In the genomic region with DNA sequence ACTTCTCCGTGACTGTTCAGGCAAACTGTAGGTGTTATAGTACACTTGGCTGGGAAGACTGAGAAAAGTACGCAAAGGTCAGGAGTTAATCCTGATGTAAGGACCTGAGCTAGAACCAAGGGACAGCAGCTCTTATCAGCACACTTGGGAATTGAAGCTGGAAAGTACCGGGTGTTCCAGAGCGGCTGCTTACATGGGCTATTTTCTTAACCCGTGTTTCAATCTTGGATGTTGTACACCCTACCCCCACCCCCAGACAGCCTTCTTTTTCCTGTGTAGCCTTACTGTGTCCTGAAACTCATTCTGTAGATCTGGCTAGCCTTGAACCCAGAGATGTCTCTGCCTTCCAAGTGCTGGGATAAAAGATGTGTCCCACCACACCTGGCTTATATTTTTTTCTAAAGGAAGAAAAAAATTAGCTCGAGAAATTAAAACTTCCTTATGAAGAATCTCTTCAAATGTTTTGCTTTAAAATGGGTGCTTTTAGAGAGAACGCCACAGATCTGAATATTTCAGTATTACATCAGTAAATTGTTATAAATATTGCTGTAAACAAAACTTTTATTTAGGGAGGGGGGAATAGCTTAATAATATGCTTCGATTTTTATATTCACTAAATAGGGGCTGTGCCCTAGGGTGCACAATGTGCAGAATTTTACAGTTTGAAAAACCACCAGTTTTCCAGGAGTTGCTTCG, we compare ENCODE assay signal across 8 mouse cellular contexts. TPM values are rescaled to one million over a fixed set of nuclear protein-coding genes. Genes with fewer than 3 reads are reported as not detected.
A peak's percentile ranks its signal among the peaks of the same experiment; 100 is the strongest.
DNase-seq lines count a peak whose midpoint lies in the region; ATAC-seq and TF ChIP-seq lines count a peak whose summit lies in the region.

No protein-coding gene starts in this region.

- no peak for TF ChIP-seq CTCF in CH12.LX (conservative IDR thresholded peaks at IDR 0.05 in 1 of 2, IDR thresholded peaks at IDR 0.05 in 1 of 2; ENCODE audit: low read depth in 2 of 2, low read length in 2 of 2)
- TF ChIP-seq CTCF in G1E (IDR thresholded peaks at IDR 0.05; ENCODE audit: low read depth, low read length) = no peak

- no peak for TF ChIP-seq RAD21 in CH12.LX (IDR thresholded peaks at IDR 0.05; ENCODE audit: low read depth, low read length)

- peak; percentile 16; the same call in 1 of the 2 replicates for TF ChIP-seq EP300 in CH12.LX (IDR thresholded peaks at IDR 0.05; ENCODE audit: low read length)

- H3K4me3 ChIP-seq in CH12.LX (replicated peaks in 1 of 3; ENCODE audit: low read depth in 2 of 3, low read length in 2 of 3, poor library complexity in 1 of 3) (peak overlapping the region; percentile 60 to 98 (median 69)), G1E (ENCODE audit: low read depth, low read length) (peak overlapping the region; percentile 81)
- peak overlapping the region; percentile 93 for H3K4me3 ChIP-seq in heart, embryonic 12.5 days
- H3K4me3 ChIP-seq in liver, embryonic 12.5 days = peak overlapping the region; percentile 93

- 0 out of 2 replicates have a peak, but pooled peaks have one; percentile 26 for TF ChIP-seq POLR2A in CH12.LX (IDR thresholded peaks at IDR 0.05; ENCODE audit: low read depth, low read length)

- DNase-seq in CH12.LX (ENCODE audit: extremely low read depth) (no peak), G1E (ENCODE audit: low spot score) (no peak)
- DNase-seq in spleen, postnatal 36 days (ENCODE audit: low spot score in 2 of 2) = no peak
- no peak for DNase-seq in frontal cortex, adult 2 months (ENCODE audit: extremely low spot score in 1 of 2, low spot score in 1 of 2)
- no peak for DNase-seq in c-Kit-positive CD71-positive TER-119-positive erythroid progenitor cells, embryonic 14.5 days (ENCODE audit: low spot score)

- 55% methylated on average over 9 of the region's 9 CpGs for WGBS in heart, embryonic 12.5 days
- 56% methylated on average over 9 of the region's 9 CpGs for WGBS in liver, embryonic 12.5 days (ENCODE audit: insufficient replicate concordance)

- dilution Hi-C loops in CH12.LX (cut with MboI; ENCODE audit: extremely low pct_ligation_motif_present, extremely low pct_unique_long_range_greater_than_20kb, low sequenced_read_pairs) = no loop called here

- ATAC-seq in G1E (ENCODE audit: extremely low read depth, insufficient number of reproducible peaks, low FRiP score, poor library complexity, severe bottlenecking) = no peak
- ATAC-seq in heart, embryonic 12.5 days (ENCODE audit: insufficient number of reproducible peaks, low FRiP score) = no peak
- no peak for ATAC-seq in liver, embryonic 12.5 days
- no peak for ATAC-seq in frontal cortex, adult (ENCODE audit: low TSS enrichment)

- peaks cover 33% of the 10 kb centered on the region for H3K79me2 ChIP-seq in CH12.LX (replicated peaks; ENCODE audit: control insufficient read depth, extremely low read depth, insufficient read depth, poor library complexity, severe bottlenecking)

- H3K9me3 ChIP-seq in CH12.LX (replicated peaks; ENCODE audit: low read length) = no peaks in the 10 kb centered on the region
- no peaks in the 10 kb centered on the region for H3K9me3 ChIP-seq in G1E (replicated peaks)
- H3K9me3 ChIP-seq in heart, embryonic 12.5 days (replicated peaks) = no peaks in the 10 kb centered on the region
- no peaks in the 10 kb centered on the region for H3K9me3 ChIP-seq in liver, embryonic 12.5 days (replicated peaks)

- H3K27ac ChIP-seq in CH12.LX (ENCODE audit: insufficient read depth, low read depth) = peak overlapping the region; percentile 81
- H3K27ac ChIP-seq in heart, embryonic 12.5 days (ENCODE audit: poor library complexity, severe bottlenecking) = peak overlapping the region; percentile 89
- H3K27ac ChIP-seq in liver, embryonic 12.5 days = peak overlapping the region; percentile 89

- peaks cover 15 to 52% of the 10 kb centered on the region in 2 experiments for H3K4me1 ChIP-seq in CH12.LX (ENCODE audit: control insufficient read depth in 1 of 2, insufficient read depth in 2 of 2)
- H3K4me1 ChIP-seq in G1E (ENCODE audit: insufficient read depth, low read depth, low read length) = peaks cover 39% of the 10 kb centered on the region
- peaks cover 15% of the 10 kb centered on the region for H3K4me1 ChIP-seq in heart, embryonic 12.5 days (replicated peaks)
- H3K4me1 ChIP-seq in liver, embryonic 12.5 days = peaks cover 34% of the 10 kb centered on the region

- peak overlapping the region; percentile 90 for H3K4me2 ChIP-seq in CH12.LX (ENCODE audit: insufficient read depth, low read depth, poor library complexity, severe bottlenecking)
- H3K4me2 ChIP-seq in heart, embryonic 12.5 days = peak overlapping the region; percentile 83
- peak overlapping the region; percentile 87 for H3K4me2 ChIP-seq in liver, embryonic 12.5 days

- H3K27me3 ChIP-seq in CH12.LX (replicated peaks) (no peaks in the 10 kb centered on the region), G1E (ENCODE audit: insufficient read depth, low read length) (no peaks in the 10 kb centered on the region)
- H3K27me3 ChIP-seq in heart, embryonic 12.5 days (replicated peaks) = no peaks in the 10 kb centered on the region
- H3K27me3 ChIP-seq in liver, embryonic 12.5 days (replicated peaks) = no peaks in the 10 kb centered on the region

- in situ Hi-C loops in CH12.LX (cut with MboI; ENCODE audit: low pct_ligation_motif_present, low pct_unique_long_range_greater_than_20kb, low sequenced_read_pairs) = no loop called here

- H3K9ac ChIP-seq in CH12.LX (ENCODE audit: insufficient read depth, low read depth) = peak overlapping the region; percentile 94
- H3K9ac ChIP-seq in heart, embryonic 12.5 days = peak overlapping the region; percentile 94
- peak overlapping the region; percentile 84 for H3K9ac ChIP-seq in liver, embryonic 12.5 days

- H3K36me3 ChIP-seq in CH12.LX (replicated peaks in 1 of 2; ENCODE audit: control insufficient read depth in 1 of 2, insufficient read depth in 1 of 2, low read length in 1 of 2) (peaks cover 0 to 11% of the 10 kb centered on the region in 2 experiments), G1E (replicated peaks) (peaks cover 14% of the 10 kb centered on the region)
- peaks cover 9% of the 10 kb centered on the region for H3K36me3 ChIP-seq in heart, embryonic 12.5 days
- H3K36me3 ChIP-seq in liver, embryonic 12.5 days = peaks cover 10% of the 10 kb centered on the region; the same call in 1 of the 2 replicates

TF ChIP-seq in CH12.LX, 34 proteins besides CTCF, POLR2A, EP300 and RAD21 (continues in another document):
- TF ChIP-seq MAFK (IDR thresholded peaks at IDR 0.05; ENCODE audit: insufficient replicate concordance, low read length) (no peak), CHD2 (IDR thresholded peaks at IDR 0.05; ENCODE audit: low read length) (peak; percentile 54; the same call in 1 of the 2 replicates), NELFE (IDR thresholded peaks at IDR 0.05; ENCODE audit: low read depth, low read length) (no peak), MYC (IDR thresholded peaks at IDR 0.05; ENCODE audit: low read depth, low read length) (no peak), JUN (IDR thresholded peaks at IDR 0.05; ENCODE audit: insufficient read depth, low read depth, low read length) (no peak), ELF1 (IDR thresholded peaks at IDR 0.05; ENCODE audit: low read depth, low read length) (no peak; the same call in 1 of the 2 replicates), IRF4 (IDR thresholded peaks at IDR 0.05; ENCODE audit: low read depth, low read length) (peak; percentile 17; the same call in 1 of the 2 replicates), UBTF (IDR thresholded peaks at IDR 0.05; ENCODE audit: low read depth, low read length) (no peak), CHD1 (IDR thresholded peaks at IDR 0.05; ENCODE audit: low read depth, low read length) (no peak; the same call in 1 of the 2 replicates), E2F4 (IDR thresholded peaks at IDR 0.05; ENCODE audit: insufficient replicate concordance, low read depth, low read length) (no peak), TBP (conservative IDR thresholded peaks at IDR 0.05; ENCODE audit: low read depth, low read length) (0 out of 2 replicates have a peak, but pooled peaks have one; percentile 18), ZKSCAN1 (IDR thresholded peaks at IDR 0.05; ENCODE audit: borderline replicate concordance, low read depth, low read length) (no peak), GABPA (IDR thresholded peaks at IDR 0.05; ENCODE audit: insufficient replicate concordance, low read depth, low read length) (no peak), NRF1 (IDR thresholded peaks at IDR 0.05; ENCODE audit: low read depth, low read length) (no peak), ETS1 (conservative IDR thresholded peaks at IDR 0.05; ENCODE audit: low read depth, low read length) (peak; percentile 44; the same call in 1 of the 2 replicates), PAX5 (IDR thresholded peaks at IDR 0.05; ENCODE audit: low read length) (no peak), MAX (IDR thresholded peaks at IDR 0.05; ENCODE audit: low read length) (no peak), POLR2AphosphoS2 (IDR thresholded peaks at IDR 0.05; ENCODE audit: low read depth, low read length) (no peak), USF1 (IDR thresholded peaks at IDR 0.05; ENCODE audit: low read depth, low read length) (no peak), SMC3 (IDR thresholded peaks at IDR 0.05; ENCODE audit: low read depth, low read length) (no peak), USF2 (conservative IDR thresholded peaks at IDR 0.05; ENCODE audit: low read depth, low read length) (no peak), TCF12 (IDR thresholded peaks at IDR 0.05; ENCODE audit: low read depth, low read length) (no peak), HCFC1 (IDR thresholded peaks at IDR 0.05; ENCODE audit: low read depth, low read length) (0 out of 2 replicates have a peak, but pooled peaks have one; percentile 27), SIN3A (IDR thresholded peaks at IDR 0.05; ENCODE audit: low read length) (no peak), ZC3H11A (IDR thresholded peaks at IDR 0.05; ENCODE audit: low read depth, low read length) (no peak), ZMIZ1 (IDR thresholded peaks at IDR 0.05; ENCODE audit: low read depth, low read length) (no peak), MXI1 (IDR thresholded peaks at IDR 0.05; ENCODE audit: low read depth, low read length) (no peak), ZNF384 (IDR thresholded peaks at IDR 0.05; ENCODE audit: low read depth, low read length) (no peak), RCOR1 (conservative IDR thresholded peaks at IDR 0.05; ENCODE audit: low read depth, low read length) (no peak)

RNA-seq across cellular contexts. Expression of a gene that starts 13.7 kb away (rescaled TPM):
- total RNA-seq in CH12.LX (2012; rRNA removed) (271 and 319 TPM in 2 replicates), CH12.LX (2014; rRNA removed) (585 and 610 TPM in 2 replicates), G1E (2014; fragmentation: Nextera tagmentation) (174 and 191 TPM in 2 replicates), G1E (2017) (518 and 536 TPM in 2 replicates)
- polyA plus RNA-seq in CH12.LX (2012; ENCODE audit: insufficient read length, low read depth) (307 and 352 TPM in 2 replicates), G1E (2012) (26.6 and 37.1 TPM in 2 replicates)
- 298 and 308 TPM in 2 replicates for polyA plus RNA-seq in heart, embryonic 12.5 days (2016; fragmentation: Nextera tagmentation; extraction: Ambion mirVana)
- 282 and 290 TPM in 2 replicates for polyA plus RNA-seq in liver, embryonic 12.5 days (2016; fragmentation: Nextera tagmentation; extraction: Ambion mirVana)
- polyA plus RNA-seq in frontal cortex, adult 2 months (2012; rRNA removed) = 130 and 133 TPM in 2 replicates
